Mouse (Mus musculus) stomach, embryonic 15.5 days (tissue): ENCODE results near the gene Dcaf6. TPM values are rescaled to one million over a fixed set of nuclear protein-coding genes. Genes with fewer than 3 reads are reported as not detected.

Experiments
- ATAC-seq: fragments of 200-750 bp; cut with Nextera tagmentation; 2 replicates; pipeline ENCODE4 v1.8.0; 2017; ENCODE audit warnings: low read depth, moderate number of reproducible peaks, moderate TSS enrichment; ENCODE audit not compliant: insufficient read depth, low FRiP score
- H3K27ac ChIP-seq: fragments of 300-500 bp; sonication (generic); 2 replicates; pipeline ENCODE4 v1.5.1; 2015; ENCODE audit warnings: mild to moderate bottlenecking, inconsistent platforms
- H3K27me3 ChIP-seq: fragments of 300-500 bp; sonication (generic); replicated peaks from 2 replicates; pipeline ENCODE4 v1.6.1; 2015; ENCODE audit warnings: inconsistent platforms
- H3K36me3 ChIP-seq: fragments of 300-500 bp; sonication (generic); 2 replicates; pipeline ENCODE4 v1.6.1; 2015; ENCODE audit warnings: inconsistent platforms
- H3K4me1 ChIP-seq: fragments of 300-500 bp; sonication (generic); 2 replicates; pipeline ENCODE4 v1.6.1; 2015; ENCODE audit warnings: inconsistent platforms
- H3K4me2 ChIP-seq: fragments of 300-500 bp; sonication (generic); 2 replicates; pipeline ENCODE4 v1.6.1; 2015; ENCODE audit warnings: mild to moderate bottlenecking, inconsistent platforms
- H3K4me3 ChIP-seq: fragments of 300-500 bp; sonication (generic); replicated peaks from 2 replicates; pipeline ENCODE4 v1.5.1; 2015; ENCODE audit warnings: inconsistent platforms
- H3K9ac ChIP-seq: fragments of 300-500 bp; sonication (generic); 2 replicates; pipeline ENCODE4 v1.6.1; 2015; ENCODE audit warnings: inconsistent platforms
- H3K9me3 ChIP-seq: fragments of 300-500 bp; sonication (generic); 2 replicates; pipeline ENCODE4 v1.6.1; 2016; ENCODE audit warnings: inconsistent platforms
- WGBS: fragments of 180-500 bp; shearing (Covaris S2); methylation state at CpG from one replicate; pipeline ENCODE4 v1.1.7; 2015; 5-methylcytosine and 5-hydroxymethylcytosine counted together
- polyA plus RNA-seq: library from polyadenylated mRNA; unstranded; fragments of >200 nt; fragmentation: Nextera tagmentation; extraction: Ambion mirVana; gene quantifications from 2 replicates; pipeline ENCODE4 v1.2.1, GENCODE M21; 2015

Gene Dcaf6
- 16.1 and 17.2 TPM in 2 replicates for polyA plus RNA-seq

GRCm38 (mm10) chr1:165460360-165460800 lies at the start of gene Dcaf6, which contains the start of gene Mpc2:
Dcaf6 (minus strand) TSS chr1:165460475.
Mpc2 (plus strand) TSS chr1:165460637.
- no peaks in the 10 kb centered on the region for H3K9me3 ChIP-seq
- no peaks in the 10 kb centered on the region for H3K36me3 ChIP-seq
- peak within 1 kb of the TSS; percentile 82 for H3K9ac ChIP-seq
- H3K27ac ChIP-seq: peak within 1 kb of the TSS; percentile 98
- peak within 1 kb of the TSS; percentile 87 for H3K4me3 ChIP-seq
- 0 out of 2 replicates have a peak, but pooled peaks cover 3% of the 10 kb centered on the region for H3K4me1 ChIP-seq
- 0% methylated on average over 37 of the region's 37 CpGs for WGBS
- peak within 1 kb of the TSS; percentile 72 for H3K4me2 ChIP-seq
- peak; percentile 89 for ATAC-seq
- H3K27me3 ChIP-seq: no peaks in the 10 kb centered on the region

GRCm38 (mm10) chr1:165506303-165506702 lies 46.0 kb upstream of the Dcaf6 start:
- H3K4me2 ChIP-seq: no peak overlapping the region
- no peak overlapping the region for H3K4me3 ChIP-seq
- H3K36me3 ChIP-seq: no peaks in the 10 kb centered on the region
- H3K27ac ChIP-seq: no peak overlapping the region
- no peaks in the 10 kb centered on the region for H3K27me3 ChIP-seq
- WGBS: 80% methylated on average over 6 of the region's 6 CpGs
- ATAC-seq: no peak
- no peaks in the 10 kb centered on the region for H3K4me1 ChIP-seq
- no peaks in the 10 kb centered on the region for H3K9me3 ChIP-seq
- no peak overlapping the region for H3K9ac ChIP-seq

GRCm38 (mm10) chr1:165503307-165504024 lies 43.2 kb upstream of the Dcaf6 start:
- peak; percentile 31; the same call in 1 of the 2 replicates for ATAC-seq
- no peaks in the 10 kb centered on the region for H3K9me3 ChIP-seq
- 20% methylated on average over 10 of the region's 10 CpGs for WGBS
- H3K9ac ChIP-seq: no peak overlapping the region
- no peaks in the 10 kb centered on the region for H3K36me3 ChIP-seq
- no peak overlapping the region for H3K4me3 ChIP-seq
- no peaks in the 10 kb centered on the region for H3K27me3 ChIP-seq
- no peaks in the 10 kb centered on the region for H3K4me1 ChIP-seq
- no peak overlapping the region for H3K27ac ChIP-seq
- H3K4me2 ChIP-seq: no peak overlapping the region

- H3K4me3 ChIP-seq: no peak overlapping the region
- no peaks in the 10 kb centered on the region for H3K4me1 ChIP-seq
- no peak overlapping the region for H3K9ac ChIP-seq
- H3K27me3 ChIP-seq: no peaks in the 10 kb centered on the region
- no peak for ATAC-seq
- H3K4me2 ChIP-seq: no peak overlapping the region
- H3K27ac ChIP-seq: no peak overlapping the region
- H3K36me3 ChIP-seq: no peaks in the 10 kb centered on the region
- H3K9me3 ChIP-seq: no peaks in the 10 kb centered on the region
- WGBS: 53% methylated on average over 3 of the region's 3 CpGs
Measured at GRCm38 (mm10) chr1:165498856-165499255, 38.6 kb upstream of the Dcaf6 start.

GRCm38 (mm10) chr1:165489197-165489596 lies 28.9 kb upstream of the Dcaf6 start:
- Histone ChIP-seq H3K9ac (no peak overlapping the region), H3K9me3 (no peaks in the 10 kb centered on the region), H3K4me3 (no peak overlapping the region), H3K27ac (no peak overlapping the region), H3K36me3 (no peaks in the 10 kb centered on the region), H3K4me2 (no peak overlapping the region), H3K4me1 (no peaks in the 10 kb centered on the region), H3K27me3 (no peaks in the 10 kb centered on the region)
- WGBS: 80% methylated on average over 4 of the region's 4 CpGs
- ATAC-seq: no peak

- WGBS: 85% methylated on average over 2 of the region's 2 CpGs
- Histone ChIP-seq H3K36me3 (no peaks in the 10 kb centered on the region), H3K4me3 (no peak overlapping the region), H3K4me1 (no peaks in the 10 kb centered on the region), H3K27ac (no peak overlapping the region), H3K9me3 (no peaks in the 10 kb centered on the region), H3K9ac (no peak overlapping the region), H3K4me2 (no peak overlapping the region), H3K27me3 (no peaks in the 10 kb centered on the region)
- ATAC-seq: no peak
Measured at GRCm38 (mm10) chr1:165486108-165486507, 25.8 kb upstream of the Dcaf6 start.

GRCm38 (mm10) chr1:165484688-165485233 lies 24.5 kb upstream of the Dcaf6 start, which contains the start of gene Adcy10:
Adcy10 (plus strand) TSS chr1:165485183.
- WGBS: 89% methylated on average over 8 of the region's 8 CpGs
- no peak within 1 kb of the TSS for H3K4me3 ChIP-seq
- H3K27me3 ChIP-seq: no peaks in the 10 kb centered on the region
- H3K36me3 ChIP-seq: no peaks in the 10 kb centered on the region
- ATAC-seq: no peak
- H3K9ac ChIP-seq: no peak within 1 kb of the TSS
- H3K9me3 ChIP-seq: no peaks in the 10 kb centered on the region
- H3K27ac ChIP-seq: no peak within 1 kb of the TSS
- no peak within 1 kb of the TSS for H3K4me2 ChIP-seq
- no peaks in the 10 kb centered on the region for H3K4me1 ChIP-seq

GRCm38 (mm10) chr1:165471490-165471889 lies 11.2 kb upstream of the Dcaf6 start:
- WGBS: 80% methylated on average over 1 of the region's 1 CpGs
- Histone ChIP-seq H3K4me3 (no peak overlapping the region), H3K4me2 (no peak overlapping the region), H3K9me3 (no peaks in the 10 kb centered on the region), H3K9ac (no peak overlapping the region), H3K4me1 (no peaks in the 10 kb centered on the region), H3K27me3 (no peaks in the 10 kb centered on the region), H3K36me3 (no peaks in the 10 kb centered on the region), H3K27ac (no peak overlapping the region)
- no peak for ATAC-seq

- no peak overlapping the region for H3K4me3 ChIP-seq
- no peaks in the 10 kb centered on the region for H3K36me3 ChIP-seq
- H3K4me2 ChIP-seq: no peak overlapping the region
- no peak overlapping the region for H3K9ac ChIP-seq
- no peaks in the 10 kb centered on the region for H3K27me3 ChIP-seq
- H3K9me3 ChIP-seq: no peaks in the 10 kb centered on the region
- no peaks in the 10 kb centered on the region for H3K4me1 ChIP-seq
- H3K27ac ChIP-seq: no peak overlapping the region
- ATAC-seq: no peak
Measured at GRCm38 (mm10) chr1:165469717-165470116, 9.4 kb upstream of the Dcaf6 start.

GRCm38 (mm10) chr1:165468971-165469370 lies 8.7 kb upstream of the Dcaf6 start:
- H3K27me3 ChIP-seq: no peaks in the 10 kb centered on the region
- H3K9ac ChIP-seq: no peak overlapping the region
- ATAC-seq: no peak
- H3K4me3 ChIP-seq: no peak overlapping the region
- no peaks in the 10 kb centered on the region for H3K36me3 ChIP-seq
- no peaks in the 10 kb centered on the region for H3K9me3 ChIP-seq
- H3K27ac ChIP-seq: no peak overlapping the region
- H3K4me2 ChIP-seq: no peak overlapping the region
- H3K4me1 ChIP-seq: no peaks in the 10 kb centered on the region

- H3K4me1 ChIP-seq: 0 out of 2 replicates have a peak, but pooled peaks cover 3% of the 10 kb centered on the region
- no peak overlapping the region for H3K27ac ChIP-seq
- H3K4me3 ChIP-seq: no peak overlapping the region
- H3K36me3 ChIP-seq: no peaks in the 10 kb centered on the region
- H3K9ac ChIP-seq: no peak overlapping the region
- no peak overlapping the region for H3K4me2 ChIP-seq
- 64% methylated on average over 3 of the region's 3 CpGs for WGBS
- H3K9me3 ChIP-seq: no peaks in the 10 kb centered on the region
- H3K27me3 ChIP-seq: no peaks in the 10 kb centered on the region
- no peak for ATAC-seq
Measured at GRCm38 (mm10) chr1:165464574-165464973, 4.3 kb upstream of the Dcaf6 start.

- no peak for ATAC-seq
- Histone ChIP-seq H3K9ac (no peak overlapping the region), H3K4me3 (no peak overlapping the region), H3K9me3 (no peaks in the 10 kb centered on the region), H3K27ac (no peak overlapping the region), H3K4me1 (0 out of 2 replicates have a peak, but pooled peaks cover 3% of the 10 kb centered on the region), H3K36me3 (no peaks in the 10 kb centered on the region), H3K27me3 (no peaks in the 10 kb centered on the region), H3K4me2 (no peak overlapping the region)
- 71% methylated on average over 1 of the region's 1 CpGs for WGBS
Measured at GRCm38 (mm10) chr1:165462861-165463260, 2.6 kb upstream of the Dcaf6 start.
